Mouse (Mus musculus) liver, embryonic 15.5 days (tissue): Measurements from ENCODE around the gene Klhl29. TPM values are rescaled to one million over a fixed set of nuclear protein-coding genes. Genes with fewer than 3 reads are reported as not detected.

ENCODE experiments used
- ATAC-seq: fragments of 200-750 bp; cut with Nextera tagmentation; 2 replicates; pipeline ENCODE4 v1.8.0; 2017; ENCODE audit warnings: moderate number of reproducible peaks, mild to moderate bottlenecking, moderate library complexity; ENCODE audit not compliant: insufficient read depth
- H3K27ac ChIP-seq: fragments of 300-500 bp; sonication (generic); replicated peaks from 2 replicates; pipeline ENCODE4 v1.5.1; 2015; ENCODE audit warnings: mild to moderate bottlenecking, inconsistent platforms
- H3K27me3 ChIP-seq: fragments of 300-500 bp; sonication (generic); 2 replicates; pipeline ENCODE4 v1.6.1; 2015; ENCODE audit warnings: mild to moderate bottlenecking, inconsistent platforms
- H3K36me3 ChIP-seq: fragments of 300-500 bp; sonication (generic); replicated peaks from 2 replicates; pipeline ENCODE4 v1.6.1; 2015; ENCODE audit warnings: moderate library complexity, mild to moderate bottlenecking, inconsistent platforms
- H3K4me1 ChIP-seq: fragments of 300-500 bp; sonication (generic); replicated peaks from 2 replicates; pipeline ENCODE4 v1.6.1; 2015; ENCODE audit warnings: inconsistent platforms
- H3K4me2 ChIP-seq: fragments of 300-500 bp; sonication (generic); 2 replicates; pipeline ENCODE4 v1.6.1; 2015; ENCODE audit warnings: moderate library complexity, mild to moderate bottlenecking, inconsistent platforms
- H3K4me3 ChIP-seq: fragments of 300-500 bp; sonication (generic); replicated peaks from 2 replicates; pipeline ENCODE4 v1.5.1; 2015; ENCODE audit warnings: mild to moderate bottlenecking, inconsistent platforms
- H3K9ac ChIP-seq: fragments of 300-500 bp; sonication (generic); 2 replicates; pipeline ENCODE4 v1.6.1; 2015; ENCODE audit warnings: moderate library complexity, mild to moderate bottlenecking, inconsistent platforms
- H3K9me3 ChIP-seq: fragments of 300-500 bp; sonication (generic); replicated peaks from 2 replicates; pipeline ENCODE4 v1.6.1; 2016; ENCODE audit warnings: inconsistent platforms
- WGBS: fragments of 180-500 bp; shearing (Covaris S2); methylation state at CpG from one replicate; pipeline ENCODE4 v1.1.7; 2015; ENCODE audit warnings: mixed read lengths; ENCODE audit not compliant: insufficient replicate concordance; 5-methylcytosine and 5-hydroxymethylcytosine counted together
- polyA plus RNA-seq: library from polyadenylated mRNA; unstranded; fragments of >200 nt; fragmentation: Nextera tagmentation; extraction: Ambion mirVana; gene quantifications from 2 replicates; pipeline ENCODE4 v1.2.1, GENCODE M21; 2015

The Klhl29 gene
- polyA plus RNA-seq, 1 experiment from 2014 or later, result 0.07 TPM

DNA sequence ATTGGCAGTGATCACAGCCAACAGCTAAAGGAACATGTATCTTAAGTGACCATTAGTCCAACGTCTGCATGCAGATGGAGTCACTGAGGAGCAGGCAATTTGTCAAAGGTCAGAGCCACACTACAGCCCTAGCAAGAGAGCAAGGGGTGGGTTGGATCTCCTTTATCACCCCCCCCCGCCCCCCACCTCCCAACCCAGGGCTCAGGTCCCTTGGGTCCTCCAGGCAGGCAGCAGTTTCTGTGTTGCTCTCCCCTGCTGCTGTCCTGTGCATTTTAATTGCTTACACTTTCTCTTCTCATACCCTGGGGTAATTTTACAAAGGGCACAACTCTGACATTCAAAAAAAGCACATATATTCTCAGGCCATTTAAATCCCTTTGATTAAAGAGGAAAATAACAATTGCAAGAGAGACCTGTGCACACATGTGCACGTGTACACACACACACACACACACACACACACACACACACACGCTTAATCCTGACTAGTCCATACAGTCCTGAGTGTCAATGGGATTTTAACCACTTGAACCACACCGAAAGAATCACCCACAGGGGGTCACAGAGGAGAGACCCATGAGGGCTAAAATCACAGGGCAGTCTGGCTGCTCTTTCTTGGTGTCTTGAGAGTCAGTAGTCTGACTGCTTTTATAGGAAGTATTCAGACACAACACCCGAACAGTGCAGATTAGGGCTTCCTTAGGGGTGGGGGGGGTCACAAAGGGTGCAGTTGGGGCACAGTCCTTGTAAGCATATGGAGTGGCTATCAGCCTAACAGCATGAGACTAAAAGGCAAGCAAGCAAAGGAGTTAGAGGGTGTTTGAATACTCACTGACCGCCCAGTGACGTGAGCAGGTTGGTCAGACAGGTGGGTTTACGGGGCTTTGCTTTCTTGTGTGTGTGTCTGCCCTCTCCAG is 108.0 kb downstream of the Klhl29 start:
- Histone ChIP-seq H3K36me3 (no peaks in the 10 kb centered on the region), H3K9me3 (no peaks in the 10 kb centered on the region), H3K9ac (no peak overlapping the region), H3K4me3 (no peak overlapping the region), H3K4me1 (no peaks in the 10 kb centered on the region), H3K27me3 (no peaks in the 10 kb centered on the region), H3K27ac (no peak overlapping the region), H3K4me2 (no peak overlapping the region)
- WGBS, result 57% methylated on average over 9 of the region's 9 CpGs
- ATAC-seq, result no peak

DNA sequence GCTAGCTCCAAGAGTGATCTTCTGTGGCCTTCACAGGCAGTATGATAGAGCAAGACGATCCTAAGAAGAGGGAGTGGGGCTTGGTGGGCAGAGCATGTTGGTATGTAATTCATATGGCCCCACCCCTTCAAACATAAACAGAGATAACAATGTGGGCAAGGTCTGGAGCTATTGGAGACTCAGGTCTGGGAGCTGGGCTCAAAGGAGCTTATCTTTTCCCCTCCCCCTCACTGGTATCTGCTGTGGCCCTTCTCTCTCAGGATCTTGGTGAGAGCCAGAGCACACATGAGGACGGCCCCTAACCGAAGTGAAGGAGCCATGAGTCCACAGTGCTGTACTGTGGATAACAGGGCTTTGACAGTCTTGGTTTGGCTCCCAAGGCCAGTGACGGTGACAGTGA is 108.7 kb downstream of the Klhl29 start:
- Histone ChIP-seq H3K9ac (no peak overlapping the region), H3K27ac (no peak overlapping the region), H3K36me3 (no peaks in the 10 kb centered on the region), H3K4me1 (no peaks in the 10 kb centered on the region), H3K4me2 (no peak overlapping the region), H3K4me3 (no peak overlapping the region), H3K9me3 (no peaks in the 10 kb centered on the region), H3K27me3 (no peaks in the 10 kb centered on the region)
- ATAC-seq, result no peak
- 35% methylated on average over 4 of the region's 4 CpGs for WGBS

DNA sequence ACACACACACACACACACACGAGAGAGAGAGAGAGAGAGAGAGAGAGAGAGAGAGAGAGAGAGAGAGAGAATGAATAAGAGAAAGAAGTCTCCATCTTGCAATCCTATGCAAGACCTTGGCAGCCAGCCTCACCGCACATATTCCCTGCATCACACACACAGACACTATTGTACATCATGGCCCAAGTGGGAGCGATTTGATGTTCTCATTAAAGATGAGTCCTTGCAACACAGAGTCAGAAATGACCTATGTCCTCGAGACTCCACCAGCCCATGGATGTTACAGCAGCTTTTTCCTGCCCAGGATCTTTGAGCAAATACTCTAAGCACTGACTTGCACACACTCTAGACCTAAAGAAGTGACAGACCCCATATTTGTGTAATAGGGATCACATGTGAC is 114.0 kb downstream of the Klhl29 start:
- no peak overlapping the region for H3K27ac ChIP-seq
- H3K4me1 ChIP-seq, result no peaks in the 10 kb centered on the region
- ATAC-seq, result no peak
- H3K27me3 ChIP-seq, result no peaks in the 10 kb centered on the region
- no peaks in the 10 kb centered on the region for H3K36me3 ChIP-seq
- no peak overlapping the region for H3K4me3 ChIP-seq
- H3K4me2 ChIP-seq, result no peak overlapping the region
- WGBS, result 43% methylated on average over 4 of the region's 4 CpGs
- no peak overlapping the region for H3K9ac ChIP-seq
- no peaks in the 10 kb centered on the region for H3K9me3 ChIP-seq

DNA sequence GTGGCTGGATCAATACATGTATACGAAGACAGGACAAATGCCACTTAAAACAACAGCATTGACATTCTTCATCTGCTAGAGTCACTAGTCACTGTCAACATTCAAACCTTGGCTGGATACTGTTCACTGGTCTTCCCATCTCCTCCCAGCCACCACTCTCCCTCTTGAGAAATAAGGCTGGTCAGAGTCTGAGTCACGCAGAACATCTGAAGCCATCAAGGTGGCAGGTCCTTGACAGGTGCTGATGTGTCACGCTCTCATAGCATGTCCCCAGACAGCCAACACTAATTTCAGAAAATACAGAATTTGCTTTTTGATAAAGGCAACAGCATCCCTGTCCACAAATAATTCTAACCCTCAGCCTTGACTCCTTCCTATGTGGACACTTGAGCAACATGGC is 116.7 kb downstream of the Klhl29 start:
- Histone ChIP-seq H3K4me3 (no peak overlapping the region), H3K4me1 (no peaks in the 10 kb centered on the region), H3K27ac (no peak overlapping the region), H3K36me3 (no peaks in the 10 kb centered on the region), H3K4me2 (no peak overlapping the region), H3K9ac (no peak overlapping the region), H3K9me3 (no peaks in the 10 kb centered on the region), H3K27me3 (no peaks in the 10 kb centered on the region)
- no peak for ATAC-seq
- WGBS, result 77% methylated on average over 3 of the region's 3 CpGs

DNA sequence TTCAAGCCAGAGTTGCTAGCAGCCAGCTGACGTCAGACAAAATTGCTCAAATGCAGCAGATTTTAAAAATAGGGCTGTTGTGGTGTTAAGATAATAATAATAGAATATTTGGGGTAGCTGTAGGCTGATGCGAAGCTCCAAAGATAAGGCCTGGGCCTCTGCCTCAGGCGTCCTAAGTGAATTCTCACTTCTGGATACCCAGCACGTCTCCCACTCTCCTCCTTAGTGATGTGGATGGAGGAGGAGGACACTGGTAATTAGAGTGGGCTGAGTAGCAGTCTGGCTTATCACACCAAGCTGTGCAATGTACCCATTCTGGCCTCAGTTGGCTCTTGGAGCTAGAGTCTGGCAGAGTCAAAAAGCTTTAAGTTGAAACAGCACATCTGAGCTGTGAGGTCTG is 118.3 kb downstream of the Klhl29 start:
- ATAC-seq, result no peak
- no peak overlapping the region for H3K27ac ChIP-seq
- no peaks in the 10 kb centered on the region for H3K4me1 ChIP-seq
- no peak overlapping the region for H3K4me2 ChIP-seq
- no peak overlapping the region for H3K9ac ChIP-seq
- 53% methylated on average over 4 of the region's 4 CpGs for WGBS
- H3K4me3 ChIP-seq, result no peak overlapping the region
- no peaks in the 10 kb centered on the region for H3K27me3 ChIP-seq
- H3K9me3 ChIP-seq, result no peaks in the 10 kb centered on the region
- H3K36me3 ChIP-seq, result no peaks in the 10 kb centered on the region

DNA sequence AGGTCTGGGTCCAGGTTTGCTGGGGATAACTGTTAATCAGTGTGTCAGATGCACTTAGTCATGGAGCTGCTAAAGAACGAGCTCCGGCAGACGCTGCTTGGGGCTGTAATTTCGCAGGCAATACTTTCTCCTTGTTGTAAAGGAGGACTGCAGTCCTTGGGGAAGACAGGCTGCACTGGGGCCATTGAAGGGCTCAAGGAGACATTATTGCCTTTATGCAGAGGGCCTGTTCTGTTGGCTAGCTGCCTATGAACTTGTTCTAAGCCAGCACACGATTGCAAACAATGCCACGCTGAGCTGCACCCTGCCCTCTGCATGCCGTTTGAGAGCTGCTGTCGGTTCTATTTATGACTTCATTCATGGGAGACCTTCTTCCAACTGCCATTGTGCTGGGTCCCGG is 120.4 kb downstream of the Klhl29 start:
- Histone ChIP-seq H3K36me3 (no peaks in the 10 kb centered on the region), H3K4me1 (no peaks in the 10 kb centered on the region), H3K4me2 (no peak overlapping the region), H3K9ac (no peak overlapping the region), H3K27me3 (no peaks in the 10 kb centered on the region), H3K4me3 (no peak overlapping the region), H3K9me3 (no peaks in the 10 kb centered on the region), H3K27ac (no peak overlapping the region)
- WGBS, result 56% methylated on average over 9 of the region's 9 CpGs
- ATAC-seq, result no peak

DNA sequence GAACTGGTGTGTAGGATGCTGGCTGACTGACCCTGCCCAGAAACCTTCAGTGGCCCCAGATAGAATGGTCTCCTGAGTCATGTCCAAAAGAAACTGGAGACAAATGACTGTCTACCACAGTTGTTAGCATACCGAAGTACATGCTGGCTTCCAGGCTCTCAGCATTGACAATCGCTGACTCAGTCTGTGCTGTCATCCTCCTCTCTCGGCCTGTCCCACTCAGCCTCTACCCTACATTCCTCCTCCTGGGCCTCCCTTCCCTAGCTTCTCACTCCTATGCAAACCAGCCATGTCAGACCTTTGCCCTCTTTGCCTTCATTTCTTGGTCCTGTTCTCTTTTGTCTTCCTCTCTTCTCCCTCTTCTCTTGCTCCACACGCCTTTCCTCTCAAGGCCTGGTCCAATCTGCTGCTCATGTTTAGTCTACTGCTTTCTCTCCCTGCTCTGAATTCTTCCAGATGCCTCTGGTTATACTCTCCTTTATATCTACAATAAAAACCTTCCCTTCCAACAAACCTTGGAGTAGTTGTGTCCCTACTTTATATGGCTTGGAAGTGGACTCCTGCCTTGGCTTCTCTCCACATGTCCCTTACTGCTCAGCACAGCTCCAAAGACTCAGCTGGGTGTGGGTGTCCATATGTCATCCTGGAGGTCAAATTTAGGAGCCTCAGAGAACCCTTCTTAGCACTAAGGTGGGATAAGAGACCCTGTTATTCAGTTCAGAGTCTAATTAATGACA is 121.1 kb downstream of the Klhl29 start:
- H3K36me3 ChIP-seq, result no peaks in the 10 kb centered on the region
- no peak overlapping the region for H3K4me3 ChIP-seq
- no peaks in the 10 kb centered on the region for H3K27me3 ChIP-seq
- no peak overlapping the region for H3K4me2 ChIP-seq
- H3K4me1 ChIP-seq, result no peaks in the 10 kb centered on the region
- H3K9ac ChIP-seq, result no peak overlapping the region
- H3K27ac ChIP-seq, result no peak overlapping the region
- WGBS, result 69% methylated on average over 4 of the region's 4 CpGs
- no peak for ATAC-seq
- no peaks in the 10 kb centered on the region for H3K9me3 ChIP-seq

DNA sequence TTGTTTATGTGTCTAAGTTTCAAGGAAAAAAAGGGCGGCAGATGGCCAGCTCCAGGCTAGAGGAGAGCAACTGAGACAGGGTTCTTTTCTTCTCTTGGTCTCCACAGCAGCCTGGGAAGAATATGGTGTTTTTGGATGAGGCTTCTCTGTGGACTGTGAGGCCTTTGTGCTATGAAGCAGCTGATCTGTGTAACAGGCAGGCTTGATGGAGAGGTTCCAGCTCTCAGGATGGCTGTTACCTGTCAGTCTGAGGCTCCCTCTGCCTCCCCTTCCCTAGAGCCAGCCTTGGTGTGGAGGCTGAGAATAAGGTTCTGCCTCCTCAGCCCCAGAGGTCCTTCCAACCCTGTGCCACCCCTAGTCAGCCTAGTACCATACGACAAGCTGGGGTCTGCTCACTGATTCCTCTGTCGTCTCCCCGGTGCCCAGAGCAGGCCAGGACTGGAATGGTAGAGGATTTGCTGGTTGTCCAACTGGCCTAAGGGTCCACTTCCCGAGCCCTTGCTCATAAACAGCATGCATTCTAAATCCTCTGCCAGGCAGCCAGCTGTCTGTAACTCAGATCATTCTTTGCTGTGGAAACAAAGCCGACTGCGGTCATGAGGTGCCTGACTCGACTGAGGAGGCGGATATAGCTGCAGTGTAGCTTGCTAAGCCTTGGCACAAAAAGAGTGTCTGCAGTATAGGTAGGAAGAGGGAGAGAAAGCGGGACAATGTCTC is 122.0 kb downstream of the Klhl29 start:
- no peaks in the 10 kb centered on the region for H3K4me1 ChIP-seq
- WGBS, result 62% methylated on average over 10 of the region's 10 CpGs

DNA sequence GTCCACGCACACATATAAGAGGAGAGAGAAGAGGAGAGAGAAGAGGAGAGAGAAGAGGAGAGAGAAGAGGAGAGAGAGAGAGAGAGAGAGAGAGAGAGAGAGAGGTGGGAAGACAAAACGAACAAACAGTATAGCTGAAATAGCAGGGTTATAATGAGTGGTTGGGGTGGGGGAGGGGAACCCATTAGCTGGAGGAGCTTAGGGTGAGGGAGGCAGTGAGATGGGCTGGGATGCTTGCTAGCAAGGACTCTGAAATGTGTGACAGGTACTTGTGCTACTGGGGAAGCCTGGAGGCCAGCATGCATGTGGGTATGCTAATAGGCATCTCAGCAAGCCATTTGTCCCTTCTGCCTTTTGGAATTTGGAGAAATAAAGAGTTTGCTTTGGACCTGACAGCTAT is 122.9 kb downstream of the Klhl29 start:
- H3K4me3 ChIP-seq, result no peak overlapping the region
- H3K9me3 ChIP-seq, result no peaks in the 10 kb centered on the region
- H3K4me2 ChIP-seq, result no peak overlapping the region
- H3K36me3 ChIP-seq, result no peaks in the 10 kb centered on the region
- no peak for ATAC-seq
- H3K4me1 ChIP-seq, result no peaks in the 10 kb centered on the region
- no peaks in the 10 kb centered on the region for H3K27me3 ChIP-seq
- H3K9ac ChIP-seq, result no peak overlapping the region
- 53% methylated on average over 2 of the region's 2 CpGs for WGBS
- H3K27ac ChIP-seq, result no peak overlapping the region

More for the DNA sequence above, 122.0 kb downstream of the Klhl29 start:
- H3K27ac ChIP-seq, result no peak overlapping the region
- no peak for ATAC-seq
- no peaks in the 10 kb centered on the region for H3K9me3 ChIP-seq
- no peak overlapping the region for H3K9ac ChIP-seq
- no peaks in the 10 kb centered on the region for H3K36me3 ChIP-seq
- no peak overlapping the region for H3K4me3 ChIP-seq
- no peak overlapping the region for H3K4me2 ChIP-seq
- H3K27me3 ChIP-seq, result no peaks in the 10 kb centered on the region

DNA sequence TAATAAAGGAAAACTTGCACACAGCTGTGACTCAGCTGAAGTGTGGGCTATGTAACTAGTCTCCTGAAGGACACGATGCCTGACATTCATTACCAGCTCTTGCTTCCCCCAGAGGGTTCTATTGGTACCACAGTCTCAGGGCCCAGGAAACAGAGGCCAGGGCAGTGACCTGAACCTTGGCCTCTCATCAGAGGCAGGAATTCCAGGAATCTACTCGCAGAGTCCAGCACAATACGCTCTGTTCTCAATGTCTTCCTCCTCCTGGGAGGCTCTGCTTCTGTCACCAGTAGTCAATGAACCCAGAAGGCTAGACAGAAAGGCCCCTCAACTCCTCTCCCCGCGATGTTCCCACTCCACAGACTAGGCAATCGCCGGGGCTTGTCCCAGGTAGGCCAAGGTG is 125.4 kb downstream of the Klhl29 start:
- no peak overlapping the region for H3K4me3 ChIP-seq
- no peak overlapping the region for H3K4me2 ChIP-seq
- no peaks in the 10 kb centered on the region for H3K4me1 ChIP-seq
- ATAC-seq, result no peak
- no peaks in the 10 kb centered on the region for H3K27me3 ChIP-seq
- no peaks in the 10 kb centered on the region for H3K36me3 ChIP-seq
- no peak overlapping the region for H3K9ac ChIP-seq
- no peaks in the 10 kb centered on the region for H3K9me3 ChIP-seq
- H3K27ac ChIP-seq, result no peak overlapping the region
- 48% methylated on average over 7 of the region's 7 CpGs for WGBS

DNA sequence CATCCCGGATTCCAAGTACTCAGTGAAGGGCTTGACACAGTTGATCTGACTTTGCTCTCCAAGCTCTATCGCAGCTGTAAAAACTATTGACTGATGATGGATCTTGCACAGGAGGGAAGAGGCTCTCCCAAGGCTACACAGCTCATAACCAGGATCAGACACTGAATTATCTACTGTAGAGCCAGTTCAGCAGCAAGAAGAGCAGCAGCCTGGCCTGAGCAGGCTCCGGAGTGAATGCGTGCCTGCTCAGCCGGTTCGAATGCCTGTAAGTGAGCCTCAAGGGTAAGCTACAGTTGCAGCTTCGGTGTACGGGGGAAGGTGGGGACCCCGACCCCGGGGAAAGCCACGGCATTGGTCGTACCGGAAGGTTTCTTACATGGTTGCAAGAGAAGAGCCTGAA is 126.4 kb downstream of the Klhl29 start:
- H3K9ac ChIP-seq, result no peak overlapping the region
- 77% methylated on average over 13 of the region's 13 CpGs for WGBS
- H3K4me3 ChIP-seq, result no peak overlapping the region
- H3K27me3 ChIP-seq, result no peaks in the 10 kb centered on the region
- no peak for ATAC-seq
- no peak overlapping the region for H3K4me2 ChIP-seq
- H3K27ac ChIP-seq, result no peak overlapping the region
- H3K36me3 ChIP-seq, result no peaks in the 10 kb centered on the region
- H3K9me3 ChIP-seq, result no peaks in the 10 kb centered on the region
- H3K4me1 ChIP-seq, result no peaks in the 10 kb centered on the region
